Mouse (Mus musculus) adrenal gland, postnatal 36 days (tissue): ENCODE data around the gene Ctxn1. TPM values are rescaled to one million over a fixed set of nuclear protein-coding genes. Genes with fewer than 3 reads are reported as not detected.

Source experiments
- DNase-seq, 2 experiments: peaks; one replicate each; pipeline ENCODE4 v3.0.0; 2021; ENCODE audit warnings: mixed read lengths in 1 of 2
- total RNA-seq, 2 experiments: library from RNA; stranded (reverse); gene quantifications; 2 replicates each; pipeline ENCODE4 v1.2.3; 2021

The Ctxn1 gene
- total RNA-seq, 2 experiments from 2014 or later = 5.5 to 7.3 TPM

DNA sequence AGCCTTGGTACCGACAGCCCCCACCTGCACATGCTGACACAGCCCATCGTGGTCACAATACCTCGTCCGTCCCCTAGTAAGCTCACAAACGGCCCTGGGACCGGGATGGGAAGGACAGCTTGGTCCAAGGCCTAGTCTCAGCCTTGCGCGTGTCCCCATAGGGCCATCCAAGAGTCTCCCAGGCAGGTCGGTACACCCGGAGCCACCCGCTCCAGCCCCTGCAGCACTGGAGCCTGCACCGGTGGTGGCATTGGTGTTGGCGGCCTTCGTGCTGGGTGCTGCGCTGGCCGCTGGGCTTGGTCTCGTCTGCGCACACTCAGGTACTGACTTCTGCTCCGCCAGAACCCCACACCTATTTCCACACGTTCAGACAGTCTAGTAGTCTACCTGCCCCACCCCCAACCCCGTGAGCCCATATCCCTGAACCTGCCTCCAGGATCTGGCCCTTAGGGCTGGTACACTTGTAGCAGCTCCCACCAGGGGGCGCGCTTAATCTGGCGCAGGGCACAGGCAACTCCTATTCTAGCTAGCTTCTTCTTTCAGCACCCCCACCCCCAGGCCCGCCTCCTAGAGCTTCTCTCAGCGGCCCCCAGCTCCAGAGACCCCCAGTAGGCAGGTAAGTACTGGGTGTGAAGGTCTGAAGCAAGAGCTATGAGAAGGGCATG, 8.6 kb downstream of the Ctxn1 start:
- peak; percentile 87 to 94 for DNase-seq

DNA sequence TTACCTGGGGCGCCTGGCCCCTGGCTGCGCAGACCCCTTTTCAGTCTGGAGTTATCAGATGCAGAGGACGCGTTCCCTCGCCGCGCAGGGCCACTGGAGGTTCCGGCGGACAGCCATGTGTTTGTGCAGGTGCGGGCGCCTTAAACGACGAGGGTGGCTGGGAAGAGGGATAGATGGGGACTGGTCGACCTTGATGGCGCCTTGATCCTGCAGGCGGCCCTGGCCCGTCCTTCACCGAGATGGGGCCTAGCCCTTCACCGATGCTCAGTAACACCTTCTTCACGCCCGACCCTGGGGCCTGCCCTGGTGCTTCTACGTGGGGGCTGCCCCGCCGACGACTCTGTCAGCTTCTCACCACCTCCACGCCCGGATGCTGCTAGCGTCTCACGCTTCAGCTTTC, 9.9 kb downstream of the Ctxn1 start:
- peak; percentile 61 to 65 for DNase-seq

DNA sequence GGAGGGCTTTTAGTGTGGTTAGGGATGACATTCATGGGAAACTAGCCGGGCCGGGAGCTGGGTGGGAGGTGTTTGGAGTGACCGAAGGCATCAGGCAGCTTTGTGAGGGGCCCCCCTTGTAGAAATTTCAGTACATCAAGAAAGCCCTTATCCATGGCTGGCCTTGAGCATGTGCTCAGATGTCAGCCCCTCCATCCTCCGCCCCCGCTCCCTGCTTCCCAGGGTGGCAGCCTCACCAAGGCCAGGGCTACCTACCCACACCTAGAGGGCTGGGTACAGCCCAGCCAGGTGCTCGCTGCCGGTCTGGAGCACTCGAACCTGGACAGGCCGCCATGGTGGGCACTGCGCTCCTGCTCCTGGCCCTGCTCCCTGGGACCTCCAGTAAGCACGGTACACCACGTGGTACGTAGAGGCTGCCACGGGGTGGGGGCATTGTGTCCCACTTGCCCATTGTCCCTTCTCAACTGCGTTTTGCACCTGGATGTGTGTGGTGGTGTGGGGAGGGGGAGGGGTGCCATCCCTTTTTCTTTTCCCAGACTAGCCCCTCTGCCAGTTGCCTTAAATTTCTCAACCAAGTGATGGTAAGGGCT, 11.0 kb downstream of the Ctxn1 start, which contains the start of gene Tgfbr3l:
Tgfbr3l (plus strand) TSS at position 264 of the 590 bp plus-strand sequence.
- DNase-seq = peak; percentile 45 to 64

DNA sequence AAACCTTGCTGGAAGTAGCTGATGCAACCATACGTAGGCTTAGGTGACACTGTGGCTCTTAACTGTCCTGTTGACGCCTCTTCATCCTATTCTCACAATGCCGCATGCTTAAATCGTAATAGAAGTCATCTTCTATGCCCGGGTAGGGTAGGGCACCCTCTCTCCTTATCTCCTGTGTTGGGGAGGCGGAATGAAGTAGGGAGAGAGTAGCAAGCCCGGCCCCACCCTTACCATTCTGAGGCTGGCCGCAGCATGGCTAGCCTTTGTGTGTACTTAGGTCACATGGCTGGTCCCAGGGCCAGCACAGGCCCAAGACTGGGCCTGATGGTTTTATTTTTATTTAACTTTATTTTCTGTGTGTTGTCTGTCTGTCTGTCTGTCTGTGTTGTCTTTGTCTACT, 11.8 kb downstream of the Ctxn1 start:
- no peak for DNase-seq

DNA sequence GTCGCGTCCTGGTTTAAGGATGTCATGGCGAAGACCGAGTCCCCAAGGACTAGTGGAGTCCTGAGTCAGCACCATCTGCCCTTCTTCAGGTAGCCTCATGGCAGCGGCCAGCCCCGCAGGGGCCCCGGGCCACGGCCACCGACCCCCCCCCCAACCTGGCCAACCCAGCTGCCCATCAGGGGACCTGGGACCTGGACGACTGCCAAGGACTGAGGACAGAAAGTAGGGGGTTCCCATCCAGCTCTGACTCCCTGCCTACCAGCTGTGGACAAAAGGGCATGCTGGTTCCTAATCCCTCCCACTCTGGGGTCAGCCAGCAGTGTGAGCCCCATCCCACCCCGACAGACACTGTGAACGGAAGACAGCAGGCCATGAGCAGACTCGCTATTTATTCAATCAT, 13.3 kb downstream of the Ctxn1 start:
- DNase-seq = no peak

DNA sequence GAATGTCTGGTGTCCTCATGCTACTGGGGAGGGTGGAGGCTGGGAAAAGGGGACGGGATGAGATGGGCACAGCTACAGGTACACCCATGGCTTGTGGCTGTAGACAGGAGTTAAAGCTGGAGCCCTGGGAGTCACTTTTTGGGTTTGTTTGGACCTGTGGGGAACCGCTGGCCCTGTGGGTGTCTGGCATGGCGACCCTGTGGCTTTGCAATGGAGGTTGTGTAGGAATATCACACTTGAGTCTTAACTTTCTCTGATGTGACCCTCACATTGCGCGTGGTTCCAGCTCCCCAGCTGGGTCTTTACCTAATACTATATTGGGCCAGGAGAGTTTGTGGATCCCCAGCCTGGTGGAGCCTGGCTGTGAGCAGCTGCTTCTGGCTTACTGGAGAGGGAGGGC, 14.0 kb downstream of the Ctxn1 start:
- DNase-seq = no peak

DNA sequence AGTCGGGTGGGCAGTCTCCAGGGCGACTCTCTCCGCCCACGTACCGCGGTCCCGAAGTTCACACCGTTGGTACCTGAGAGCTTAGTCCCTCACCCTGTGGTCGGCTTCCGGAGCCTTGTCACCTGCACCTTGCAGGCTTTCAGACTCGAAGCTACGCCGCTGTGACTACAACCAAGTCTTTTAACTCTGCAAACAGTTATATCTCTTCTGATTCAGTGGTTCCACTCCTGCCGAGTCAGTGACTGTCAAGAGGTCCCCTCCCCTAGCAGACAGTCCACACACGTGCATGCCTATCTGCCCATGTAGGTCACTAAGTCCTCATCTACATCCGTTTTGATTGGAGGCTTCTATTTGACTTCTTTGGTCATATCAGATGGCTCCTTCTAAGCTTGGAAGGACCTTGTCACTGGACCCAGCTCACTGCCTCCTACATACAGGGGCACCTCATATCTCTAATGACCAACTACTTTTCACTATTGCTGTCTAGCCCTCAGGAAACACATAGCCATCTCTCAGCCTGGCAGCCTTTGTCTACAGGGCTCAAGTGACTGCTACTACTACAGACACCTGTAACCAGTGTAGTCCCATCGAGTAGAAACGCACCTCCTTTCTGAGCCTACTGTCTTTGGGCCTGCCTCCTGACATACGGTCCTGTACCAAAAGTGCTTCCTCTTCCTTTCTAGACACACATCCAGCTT, 19.7 kb downstream of the Ctxn1 start:
- no peak for DNase-seq

DNA sequence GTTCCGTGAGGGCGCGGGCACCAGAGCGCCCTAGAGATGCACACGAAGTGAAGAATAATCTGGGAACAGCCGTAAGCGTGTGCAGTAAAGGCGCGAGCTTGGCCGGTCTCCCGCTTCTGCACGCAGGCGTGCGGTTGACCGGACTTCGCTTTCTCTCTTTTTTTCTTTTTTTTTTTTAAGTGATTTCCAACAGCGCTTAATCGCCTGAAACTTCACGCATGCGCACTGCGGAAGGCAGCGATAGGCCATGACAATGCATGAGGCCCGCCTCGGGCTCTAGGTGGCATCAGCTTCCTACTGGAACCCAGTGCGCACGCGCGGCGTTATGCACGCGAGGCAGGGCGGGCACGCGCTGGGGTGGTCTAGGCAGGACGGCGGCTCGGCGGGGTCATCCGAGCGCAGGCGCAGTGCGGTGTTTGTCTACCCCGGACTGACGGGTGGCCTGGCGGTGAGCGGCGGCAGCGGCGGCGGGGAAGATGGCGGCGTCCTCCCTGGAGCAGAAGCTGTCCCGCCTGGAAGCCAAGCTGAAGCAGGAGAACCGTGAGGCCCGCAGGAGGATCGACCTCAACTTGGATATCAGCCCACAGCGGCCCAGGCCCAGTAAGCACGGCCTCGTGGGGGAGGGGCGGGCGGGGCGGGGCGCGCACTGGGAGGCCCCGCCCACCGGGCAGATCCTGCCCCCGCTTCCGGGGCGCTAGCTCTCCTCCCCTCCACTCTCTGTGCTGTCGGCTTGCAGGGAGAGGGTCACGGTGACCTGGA, 20.5 kb downstream of the Ctxn1 start, which contains the start of the genes Map2k7 and Gm49320:
Map2k7 (plus strand) TSS at position 307 of the 759 bp plus-strand sequence.
Gm49320 (plus strand) TSS at position 432 of the 759 bp plus-strand sequence.
- peak; percentile 100 for DNase-seq

DNA sequence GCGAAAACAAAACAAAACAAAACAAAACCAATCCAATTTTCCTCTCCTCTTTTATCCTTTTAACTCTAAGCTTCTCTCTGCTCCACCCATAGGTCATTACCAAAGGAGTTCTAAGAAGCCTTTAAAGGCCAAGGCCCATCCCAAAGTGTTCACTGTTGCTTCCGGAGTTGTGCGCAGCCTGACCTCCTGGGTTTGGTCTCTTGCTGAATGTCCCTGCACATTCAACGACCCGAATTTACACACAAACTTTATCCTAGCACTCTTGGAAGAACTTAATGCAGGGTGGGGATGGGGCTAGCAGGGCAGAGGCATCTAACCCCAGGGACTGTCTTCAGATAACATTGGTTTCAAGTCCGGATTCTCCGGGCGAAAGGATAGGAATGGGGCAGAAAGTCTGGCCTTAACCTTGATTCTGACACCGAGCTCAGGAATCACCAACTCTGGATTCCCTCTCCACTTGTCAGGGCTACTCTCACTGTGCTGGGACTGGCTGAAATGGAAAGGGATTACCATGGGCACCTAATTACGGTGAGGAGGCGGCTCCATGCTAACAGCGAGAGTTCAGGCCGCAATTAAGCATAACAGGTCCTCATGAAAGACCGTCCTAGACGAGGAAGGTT, 21.1 kb downstream of the Ctxn1 start:
- DNase-seq = peak; percentile 63 to 66

DNA sequence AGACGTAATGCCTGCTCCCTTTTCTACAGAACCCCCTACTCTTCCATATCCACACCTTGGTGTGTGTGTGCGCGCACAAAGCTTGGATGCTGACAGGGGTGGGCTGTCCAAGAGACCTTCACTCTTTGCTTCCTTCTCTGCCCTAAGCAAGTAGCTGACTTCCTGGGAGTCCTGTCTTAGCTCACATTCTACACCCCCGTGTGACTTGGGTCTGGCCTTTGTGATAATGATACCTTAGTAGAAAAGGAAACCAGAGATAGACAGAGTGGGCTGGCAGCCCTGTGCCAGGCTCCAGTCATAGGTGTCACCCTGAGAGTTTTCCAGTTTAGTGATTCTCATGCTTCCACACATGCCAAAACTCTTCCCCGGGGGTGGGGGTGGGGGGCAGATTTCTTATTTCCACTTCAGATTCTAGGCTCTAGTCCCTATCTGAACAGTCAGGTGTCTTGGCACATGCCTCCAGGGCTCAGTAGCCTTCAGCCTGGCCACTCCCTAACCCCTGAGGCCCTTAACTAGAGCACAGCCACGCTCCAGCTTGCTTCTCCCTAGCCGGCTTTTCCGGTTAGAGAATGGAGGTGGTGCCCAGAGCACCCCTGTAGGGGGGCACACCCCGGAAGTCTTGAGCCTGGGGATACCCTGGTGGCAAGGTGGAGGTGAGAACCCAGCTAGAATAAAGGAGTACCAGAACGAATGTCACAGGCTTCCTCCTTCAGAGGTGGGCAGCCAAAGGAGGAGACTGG, 28.3 kb downstream of the Ctxn1 start:
- no peak for DNase-seq

DNA sequence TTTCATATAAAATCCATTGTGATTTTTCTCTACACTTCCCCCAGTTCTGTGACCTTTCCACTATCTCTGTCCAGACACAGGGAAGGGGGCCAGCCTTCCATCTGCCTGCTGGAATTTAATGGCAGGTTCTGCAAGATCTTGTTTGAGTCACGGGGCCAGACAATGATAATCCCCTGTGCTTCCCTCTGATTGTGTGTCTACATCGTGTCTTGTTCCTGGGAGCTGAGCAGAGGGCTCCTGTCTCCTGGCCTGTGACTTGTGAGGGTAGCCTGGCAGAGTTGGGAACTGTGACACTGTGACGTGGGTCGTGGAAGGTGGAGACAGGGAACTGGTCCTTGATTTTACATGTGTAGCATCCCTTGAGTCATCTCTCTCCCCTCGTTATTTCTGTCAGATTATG, 29.3 kb downstream of the Ctxn1 start:
- no peak for DNase-seq

DNA sequence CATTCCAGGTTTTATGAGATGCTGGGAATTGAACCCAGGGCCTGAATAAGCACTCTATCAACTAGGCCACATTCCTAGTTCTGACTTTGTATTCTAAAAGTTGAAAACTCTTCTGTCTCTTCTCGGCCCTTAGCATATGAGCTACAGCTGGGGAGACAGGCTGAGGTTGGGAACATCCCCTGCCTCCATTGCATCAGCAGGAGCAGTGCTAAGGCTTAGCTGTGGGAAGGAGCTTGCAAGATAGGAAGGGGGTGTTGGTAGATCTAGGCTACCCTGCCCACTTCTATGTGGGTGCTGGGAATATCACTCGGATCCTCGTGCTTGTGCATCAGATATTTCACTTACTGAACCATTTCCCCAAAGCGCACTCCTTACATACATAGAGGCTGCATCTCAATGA, 31.2 kb downstream of the Ctxn1 start:
- no peak for DNase-seq

DNA sequence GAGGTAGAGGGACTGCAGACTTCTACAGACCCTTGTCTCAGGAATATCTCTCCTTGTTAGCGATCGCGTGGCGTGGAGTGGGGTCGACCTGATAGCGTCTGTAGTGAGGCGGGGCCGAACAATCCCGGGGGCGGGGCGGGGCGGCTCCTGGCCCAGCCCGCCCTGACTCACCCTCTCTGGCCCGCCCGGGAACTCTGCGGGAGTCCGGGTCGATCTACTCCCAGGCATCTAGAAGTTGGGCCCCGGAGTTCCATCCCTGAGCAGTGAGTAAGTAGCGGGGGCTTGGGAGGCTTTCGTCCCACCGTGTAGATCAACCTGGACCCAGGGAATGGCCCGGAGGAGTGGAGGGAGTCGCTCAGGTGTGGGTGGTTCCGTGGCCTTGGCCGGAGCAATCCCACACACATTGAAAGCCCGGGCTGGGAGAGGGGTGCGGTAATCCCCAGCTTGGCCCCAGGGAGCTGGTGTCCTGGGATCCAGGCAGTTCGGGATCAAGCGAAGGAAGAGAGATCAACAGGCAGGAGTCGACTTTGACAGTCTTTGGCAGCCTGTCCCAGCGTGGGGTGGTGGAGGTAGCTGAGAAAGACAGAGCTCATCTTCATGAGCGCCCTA, 32.2 kb downstream of the Ctxn1 start, which contains the start of gene Lrrc8e:
Lrrc8e (plus strand) TSS at position 89 of the 609 bp plus-strand sequence.
- peak; percentile 84 to 89 for DNase-seq

DNA sequence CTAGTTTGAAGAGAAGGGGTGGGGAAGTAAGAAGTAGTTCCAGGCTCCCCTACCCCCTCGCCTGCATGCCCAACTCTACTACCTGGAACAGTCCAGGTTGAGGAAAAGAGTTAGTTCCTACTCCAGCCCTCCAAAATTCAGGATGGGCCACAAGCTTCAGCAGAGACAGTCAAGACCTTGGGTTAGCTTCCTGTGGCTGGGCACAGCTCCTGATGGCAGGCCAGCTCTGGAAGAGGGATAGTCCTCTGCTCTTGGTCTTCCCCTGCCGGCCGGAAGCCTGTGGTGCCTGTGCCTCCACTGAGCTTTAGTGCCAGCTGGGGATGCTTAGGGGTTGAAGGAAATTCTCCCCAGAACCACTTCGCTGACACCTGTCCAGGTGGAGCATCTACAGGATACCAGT, 32.8 kb downstream of the Ctxn1 start:
- DNase-seq = no peak

DNA sequence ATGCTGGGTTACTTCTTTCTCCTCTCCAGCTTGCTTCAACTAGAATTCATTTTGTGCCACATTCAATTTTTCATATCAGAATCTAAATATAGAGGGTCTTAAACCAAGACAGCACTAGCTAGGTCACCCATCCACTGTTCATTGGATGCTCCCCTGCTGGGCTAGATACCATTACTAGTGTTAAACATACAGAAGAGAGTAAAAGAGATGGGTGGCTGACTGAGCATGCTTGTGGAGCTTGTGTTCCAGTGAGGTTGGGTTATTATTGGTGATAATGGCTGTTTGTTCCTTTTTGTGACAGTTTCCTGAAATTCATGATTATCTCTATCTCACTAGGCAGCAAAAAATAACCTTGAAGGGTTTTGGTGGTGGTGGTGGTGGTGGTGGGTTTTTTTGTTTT, 37.0 kb downstream of the Ctxn1 start:
- no peak for DNase-seq

DNA sequence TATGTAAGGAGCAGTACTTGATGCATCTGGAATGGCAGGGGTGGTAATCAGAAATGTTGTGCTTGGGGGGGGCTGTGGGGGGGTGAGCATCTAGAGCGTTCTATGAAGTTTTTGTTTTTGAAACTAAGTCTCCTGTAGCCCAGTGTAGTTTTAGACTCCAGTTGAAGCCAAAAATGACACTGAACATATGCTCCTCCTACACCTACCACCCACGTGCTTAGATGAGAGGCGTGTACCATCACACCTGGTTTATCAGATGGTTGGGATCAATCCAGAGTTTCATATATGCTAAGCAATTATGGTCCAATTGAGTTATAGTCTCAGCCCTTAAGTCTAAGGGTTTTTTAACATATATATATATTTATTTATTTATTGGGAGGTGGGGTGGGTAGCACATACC, 39.5 kb downstream of the Ctxn1 start:
- DNase-seq = no peak

DNA sequence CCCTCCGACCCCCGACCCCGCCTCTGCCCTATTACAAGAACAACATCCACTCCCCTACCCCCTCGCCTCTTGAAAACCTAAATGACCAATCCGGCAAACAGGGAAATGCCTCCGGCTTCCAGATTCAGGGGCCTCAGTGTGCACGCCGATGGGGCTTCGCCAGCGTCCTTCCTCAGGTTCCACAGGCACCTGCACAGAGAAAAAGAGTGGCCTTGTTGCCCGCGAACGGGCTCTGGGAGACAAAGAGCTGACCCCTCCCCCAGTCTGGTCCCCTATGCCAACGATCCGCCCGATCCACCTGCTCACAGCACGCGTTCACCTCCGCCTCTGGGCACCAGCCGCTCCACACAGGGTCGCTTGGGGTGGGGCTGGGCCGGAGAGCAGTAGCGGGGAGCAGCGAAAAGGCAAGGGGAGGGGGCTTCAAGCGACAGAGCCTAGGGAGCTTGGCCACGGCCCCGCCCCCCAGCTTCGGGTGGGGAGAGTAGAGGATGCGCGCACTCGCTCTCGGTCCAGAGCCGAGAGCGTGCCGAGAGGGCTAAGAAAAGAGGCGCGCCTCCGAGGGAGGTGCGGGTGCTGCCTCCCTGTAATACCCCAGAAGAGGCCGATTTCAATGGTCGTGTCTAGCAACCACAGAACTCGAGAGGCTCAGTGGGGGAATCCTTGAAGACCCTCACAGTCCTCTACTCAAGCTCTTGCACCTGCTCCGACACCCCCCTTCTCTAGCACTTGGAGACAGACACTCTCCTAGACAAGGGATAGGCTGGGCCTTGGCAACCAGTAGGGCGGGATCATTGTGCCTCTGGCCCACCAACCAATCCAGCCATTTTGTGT, 42.1 kb downstream of the Ctxn1 start, which contains the start of gene Prr36:
Prr36 (minus strand) TSS at position 669 of the 831 bp plus-strand sequence.
- DNase-seq = peak; percentile 30 to 61

DNA sequence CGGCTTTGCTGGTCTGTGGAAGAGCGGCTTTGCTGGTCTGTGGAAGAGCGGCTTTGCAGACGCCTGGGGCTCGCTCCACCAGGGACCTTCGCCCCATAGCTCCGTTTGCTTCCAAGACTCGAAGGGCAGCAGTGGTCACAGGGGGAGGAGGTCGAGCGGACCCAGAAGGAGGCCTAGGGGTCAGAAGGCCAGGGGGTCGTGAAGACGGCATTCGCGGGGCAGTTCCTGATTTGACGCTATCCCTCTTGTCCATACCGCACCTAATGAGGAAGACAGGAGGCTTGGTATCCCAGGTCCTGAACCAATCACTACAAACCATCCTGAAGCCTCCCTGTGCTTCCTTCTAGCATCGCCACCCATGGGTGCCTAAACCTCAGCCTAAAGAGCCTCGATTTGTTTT, 42.8 kb downstream of the Ctxn1 start:
- DNase-seq = no peak
